Mouse (Mus musculus) embryo, embryonic 9.5 days (tissue): ENCODE data around the gene Ptpra.

Experiments
- DNase-seq: peaks from one replicate; pipeline ENCODE4 v3.0.0-alpha.2; 2017; ENCODE audit errors: extremely low spot score

Gene Ptpra

GRCm38 (mm10) chr2:130595596-130595995 lies 145.5 kb downstream of the Ptpra start:
- no peak for DNase-seq

GRCm38 (mm10) chr2:130597601-130598010 lies 147.5 kb downstream of the Ptpra start:
- DNase-seq, result no peak

- no peak for DNase-seq
Observed at GRCm38 (mm10) chr2:130598399-130598798, 148.3 kb downstream of the Ptpra start.

GRCm38 (mm10) chr2:130602195-130602594 lies 152.1 kb downstream of the Ptpra start:
- DNase-seq, result no peak
